Mouse (Mus musculus): ENCODE results near the gene Dlgap4.

Dlgap4 gene

DNA sequence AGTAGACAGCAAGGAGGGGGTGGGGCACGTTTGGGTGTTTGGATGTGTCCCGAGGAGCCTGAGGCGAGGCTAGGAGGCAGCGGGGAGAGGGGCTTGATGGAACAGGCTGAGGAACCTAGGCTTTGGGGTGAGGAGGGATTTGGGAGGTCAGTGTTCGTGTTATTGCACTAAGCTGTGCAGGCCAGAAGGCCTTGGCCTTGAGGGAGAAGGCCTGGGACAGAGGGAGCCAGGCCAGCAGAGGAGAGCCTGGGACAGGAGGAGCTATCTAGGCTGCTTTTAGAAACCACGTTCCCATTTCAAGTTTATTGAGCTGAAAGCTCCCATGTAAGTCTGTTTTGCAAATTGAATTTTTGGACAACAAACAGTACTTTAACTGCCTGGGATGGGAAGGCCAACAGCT lies 46.5 kb downstream of the Dlgap4 start:
- no peak for DNase-seq (ENCODE audit: low read depth)

GRCm38 (mm10) chr2:156663162-156663561 lies 49.7 kb downstream of the Dlgap4 start:
- no peak for DNase-seq (ENCODE audit: low read depth)

- no peak for DNase-seq (ENCODE audit: low read depth)
These were observed 50.9 kb downstream of the Dlgap4 start for GRCm38 (mm10) chr2:156664407-156664806.

GRCm38 (mm10) chr2:156664993-156665518 lies 51.6 kb downstream of the Dlgap4 start:
- DNase-seq (ENCODE audit: low read depth), result no peak

DNA sequence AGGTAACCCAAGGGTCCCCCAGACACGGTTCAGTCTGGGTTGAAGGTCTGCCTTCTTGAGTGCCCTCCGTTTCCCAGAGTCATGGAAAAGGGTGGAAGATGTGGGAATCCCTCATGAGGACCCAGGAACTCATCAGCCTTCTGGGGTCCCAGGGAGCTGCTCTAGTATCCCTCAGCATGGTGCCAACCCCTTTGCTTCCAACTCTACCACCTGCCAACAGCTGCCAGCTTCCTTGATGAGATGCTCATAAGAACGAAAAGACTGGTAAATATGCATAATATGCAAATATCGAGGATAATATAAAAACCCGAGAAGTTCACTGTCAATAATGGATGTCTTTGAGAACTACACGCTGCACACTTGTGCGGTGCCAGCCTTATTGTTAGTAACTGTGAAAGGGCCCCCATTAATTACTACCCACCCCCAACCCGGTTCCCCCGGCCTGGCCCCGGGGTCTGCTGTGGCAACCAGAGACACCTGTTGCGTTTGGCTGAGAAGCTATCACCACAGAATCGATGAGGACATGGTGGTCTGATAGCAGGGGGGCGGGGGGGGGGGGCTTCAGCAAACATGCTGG lies 52.2 kb downstream of the Dlgap4 start:
- no peak for DNase-seq (ENCODE audit: low read depth)

- DNase-seq (ENCODE audit: low read depth), result no peak
These were observed 52.7 kb downstream of the Dlgap4 start for GRCm38 (mm10) chr2:156666231-156666630.

DNA sequence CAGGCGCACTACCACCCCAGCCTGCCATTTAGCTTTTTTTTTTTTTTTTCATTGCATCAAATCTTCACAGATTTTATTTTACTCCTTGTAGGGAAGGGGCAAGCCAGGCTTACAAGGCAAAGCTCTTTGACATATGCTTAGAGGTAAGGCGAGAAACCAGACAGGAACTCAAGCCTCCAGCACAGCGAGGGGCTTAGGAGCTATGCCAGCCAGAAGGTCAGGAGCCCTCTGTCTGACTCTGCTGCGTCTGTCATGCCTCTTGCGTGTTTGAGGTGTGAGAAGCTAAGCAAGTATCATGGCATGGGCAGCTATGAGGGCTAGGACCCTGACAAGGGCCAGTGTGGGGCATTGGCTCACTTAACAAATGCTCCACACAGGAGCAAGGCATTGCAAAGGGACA lies 53.8 kb downstream of the Dlgap4 start:
- DNase-seq (ENCODE audit: low read depth), result no peak

GRCm38 (mm10) chr2:156668625-156669024 lies 55.1 kb downstream of the Dlgap4 start:
- no peak for DNase-seq (ENCODE audit: low read depth)

GRCm38 (mm10) chr2:156673307-156673706 lies 59.8 kb downstream of the Dlgap4 start:
- no peak for DNase-seq (ENCODE audit: low read depth)

GRCm38 (mm10) chr2:156673881-156674669 lies 60.6 kb downstream of the Dlgap4 start:
- DNase-seq (ENCODE audit: low read depth), result no peak

GRCm38 (mm10) chr2:156676885-156677284 lies 63.4 kb downstream of the Dlgap4 start:
- no peak for DNase-seq (ENCODE audit: low read depth)

DNA sequence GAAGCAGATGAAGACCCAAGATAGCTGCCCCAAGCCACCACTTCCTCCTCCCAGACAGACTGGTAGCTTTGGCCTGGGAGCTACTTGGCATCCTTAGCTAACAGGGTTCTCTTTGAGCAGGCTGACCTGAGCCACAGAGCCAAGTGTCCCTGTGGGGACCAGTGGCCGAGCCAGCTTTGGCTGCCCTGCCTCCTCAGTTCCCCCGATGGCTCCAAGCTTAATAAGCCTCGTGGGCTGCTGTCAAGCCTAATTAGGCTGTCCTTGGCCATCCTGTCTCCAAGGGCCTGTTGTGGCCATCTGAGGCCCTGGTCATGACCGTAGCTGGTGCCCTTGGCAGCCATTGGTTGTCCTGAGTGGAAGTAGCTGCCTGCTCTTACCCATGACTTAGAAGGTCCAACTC lies 64.6 kb downstream of the Dlgap4 start:
- no peak for DNase-seq (ENCODE audit: low read depth)

GRCm38 (mm10) chr2:156682965-156683364 lies 69.5 kb downstream of the Dlgap4 start:
- no peak for DNase-seq (ENCODE audit: low read depth)

DNA sequence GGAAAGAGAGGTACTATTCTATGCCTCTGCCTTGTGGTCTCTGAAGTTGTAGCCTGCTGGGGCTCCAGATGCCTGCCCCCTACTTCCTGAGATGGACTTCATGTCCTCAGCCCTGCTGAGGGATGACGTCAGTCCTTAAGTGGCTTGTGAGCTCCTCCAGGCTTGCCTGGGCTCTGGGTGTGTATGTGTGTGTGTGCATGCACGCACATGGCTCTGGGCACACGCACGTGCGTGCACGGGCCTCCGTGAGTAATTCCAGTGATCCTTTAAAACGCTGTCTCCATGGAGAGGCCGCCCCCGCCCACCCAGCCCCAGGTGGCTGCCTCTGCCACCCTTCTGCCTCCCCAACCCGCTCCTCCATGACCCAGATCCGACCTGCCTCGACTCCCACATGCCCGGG lies 72.5 kb downstream of the Dlgap4 start:
- DNase-seq (ENCODE audit: low read depth), result no peak

DNA sequence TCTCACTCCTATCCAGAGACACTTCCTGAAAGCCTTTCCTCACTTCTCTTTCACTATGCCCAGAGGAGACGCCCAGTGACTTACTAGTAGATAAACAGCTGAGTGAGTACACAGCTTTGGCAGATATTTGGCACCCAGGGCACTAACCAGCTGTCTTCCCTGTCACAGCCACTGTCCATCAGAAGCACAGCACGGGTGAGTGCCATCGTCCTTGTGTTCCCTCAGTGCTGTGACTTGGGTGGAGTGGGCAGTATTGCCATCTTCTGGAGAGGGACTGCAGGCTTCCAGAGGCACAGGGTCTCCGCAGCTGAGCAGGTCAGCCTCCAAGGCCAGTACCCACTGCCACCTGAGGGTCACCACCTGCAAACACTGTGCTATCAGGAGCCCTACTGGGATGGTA lies 73.2 kb downstream of the Dlgap4 start:
- no peak for DNase-seq (ENCODE audit: low read depth)

- no peak for DNase-seq (ENCODE audit: low read depth)
These were observed 75.1 kb downstream of the Dlgap4 start for GRCm38 (mm10) chr2:156688604-156689003.

DNA sequence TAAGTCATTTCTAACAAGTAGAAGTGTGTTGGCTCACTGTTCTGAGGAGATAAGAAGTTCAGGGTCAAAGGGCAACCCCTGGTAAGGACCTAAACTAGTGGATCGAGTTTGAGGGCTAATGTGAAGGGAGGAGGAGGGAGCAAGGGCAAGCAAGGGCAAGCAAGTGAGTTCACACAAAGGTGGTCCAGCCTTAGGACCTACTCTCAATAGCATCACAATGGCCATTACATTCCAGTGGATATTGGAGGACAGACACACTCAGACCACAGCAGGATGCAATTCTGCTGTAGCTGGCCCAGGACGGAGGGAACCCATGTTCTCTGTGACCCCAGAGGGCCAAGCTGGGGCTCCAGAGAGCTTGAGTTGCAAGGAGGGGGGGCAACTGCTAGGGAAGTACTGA lies 77.3 kb downstream of the Dlgap4 start:
- DNase-seq (ENCODE audit: low read depth), result no peak

GRCm38 (mm10) chr2:156691746-156692145 lies 78.2 kb downstream of the Dlgap4 start:
- DNase-seq (ENCODE audit: low read depth), result no peak

DNA sequence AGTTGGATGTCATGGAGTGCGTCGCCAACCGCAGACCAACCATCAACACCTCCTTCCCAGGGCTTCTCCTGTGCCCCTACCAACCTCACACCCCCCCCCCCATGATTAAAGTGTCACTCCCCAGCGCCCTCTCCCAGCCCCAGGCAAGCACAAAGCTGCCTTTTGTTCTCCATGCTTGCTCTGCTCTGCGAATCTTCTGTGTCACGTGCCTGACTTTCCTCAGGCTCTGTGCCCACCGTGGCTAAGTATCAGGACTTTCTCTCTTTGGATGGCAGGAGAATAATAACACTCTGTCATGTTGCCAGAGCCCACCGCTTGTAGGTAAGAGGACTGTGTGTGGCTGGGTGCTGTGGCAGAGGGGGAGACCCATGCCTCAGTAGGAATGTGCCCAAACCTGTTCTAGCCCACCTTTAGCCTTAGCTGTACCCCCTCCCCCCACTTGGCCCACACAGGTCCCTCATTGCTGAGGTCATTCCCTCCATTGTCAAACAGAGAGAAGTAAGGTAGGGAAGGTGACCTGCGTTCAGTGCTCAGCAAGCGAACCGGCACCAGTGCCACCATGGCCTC lies 79.8 kb downstream of the Dlgap4 start:
- no peak for DNase-seq (ENCODE audit: low read depth)

DNA sequence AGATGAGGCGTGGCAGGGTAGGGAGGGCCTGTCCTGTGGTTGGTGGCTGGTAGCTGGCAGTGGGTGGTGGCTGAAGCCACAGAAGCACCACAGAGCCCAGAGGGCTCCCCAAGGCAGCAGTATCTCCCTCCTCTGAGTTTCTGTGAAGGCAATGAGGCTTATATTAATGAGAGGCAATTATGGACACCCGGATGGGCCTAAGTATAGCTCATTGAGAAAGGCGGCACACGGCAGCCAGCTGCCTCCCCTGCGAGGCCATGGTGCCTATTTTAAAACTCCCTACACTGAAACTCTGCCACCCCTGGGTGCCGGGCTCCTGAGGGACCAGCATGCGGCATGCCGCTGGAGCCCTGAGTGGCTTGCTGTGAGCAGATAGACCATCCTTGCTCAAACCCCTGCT lies 83.8 kb downstream of the Dlgap4 start:
- DNase-seq (ENCODE audit: low read depth), result no peak

GRCm38 (mm10) chr2:156698168-156698567 lies 84.7 kb downstream of the Dlgap4 start:
- no peak for DNase-seq (ENCODE audit: low read depth)

- no peak for DNase-seq (ENCODE audit: low read depth)
These were observed 92.0 kb downstream of the Dlgap4 start for GRCm38 (mm10) chr2:156705473-156705872.

DNA sequence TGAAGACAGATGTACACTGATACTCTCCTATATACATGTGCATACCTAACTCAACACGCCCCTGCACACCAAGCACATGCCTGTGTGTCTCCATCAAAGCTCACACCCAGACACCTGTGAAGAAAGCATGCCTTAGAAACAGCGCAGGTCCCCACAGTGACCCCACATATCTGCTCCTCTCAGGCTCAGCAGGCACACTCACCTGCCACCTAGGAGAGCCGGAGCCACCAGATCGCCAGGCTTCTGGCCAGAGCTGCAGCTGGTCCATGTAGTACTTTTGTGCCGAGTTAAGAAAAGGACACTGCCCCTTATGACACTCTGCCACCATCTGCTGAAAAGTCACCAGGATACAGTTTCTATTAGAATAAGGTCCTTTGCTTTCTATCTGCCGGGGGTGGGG lies 103.2 kb downstream of the Dlgap4 start:
- DNase-seq (ENCODE audit: low read depth), result no peak
